Mouse (Mus musculus) stomach, embryonic 14.5 days (tissue): Measurements from ENCODE around the gene Clip2. TPM values are rescaled to one million over a fixed set of nuclear protein-coding genes. Genes with fewer than 3 reads are reported as not detected.
A peak's percentile ranks its signal among the peaks of the same experiment; 100 is the strongest.

Experiments used
- ATAC-seq: fragments of 200-750 bp; cut with Nextera tagmentation; 2 replicates; pipeline ENCODE4 v1.8.0; 2017; ENCODE audit warnings: low read depth, moderate TSS enrichment; ENCODE audit not compliant: insufficient number of reproducible peaks, insufficient read depth, low FRiP score
- H3K27ac ChIP-seq: fragments of 300-500 bp; sonication (generic); 2 replicates; pipeline ENCODE4 v1.5.1; 2014; ENCODE audit warnings: mild to moderate bottlenecking, low read length, moderate library complexity, mixed read lengths
- H3K27me3 ChIP-seq: fragments of 300-500 bp; sonication (generic); 2 replicates; pipeline ENCODE4 v1.6.1; 2014; ENCODE audit warnings: low read length, control low read depth, mixed read lengths; ENCODE audit not compliant: control insufficient read depth, insufficient read depth
- H3K36me3 ChIP-seq: fragments of 300-500 bp; sonication (generic); 2 replicates; pipeline ENCODE4 v1.6.1; 2014; ENCODE audit warnings: mild to moderate bottlenecking, control low read depth, low read length, moderate library complexity, mixed read lengths; ENCODE audit not compliant: control insufficient read depth, insufficient read depth
- H3K4me1 ChIP-seq: fragments of 300-500 bp; sonication (generic); 2 replicates; pipeline ENCODE4 v1.6.1; 2014; ENCODE audit warnings: low read length, control low read depth, mixed read lengths; ENCODE audit not compliant: control insufficient read depth, insufficient read depth
- H3K4me2 ChIP-seq: fragments of 300-500 bp; sonication (generic); replicated peaks from 2 replicates; pipeline ENCODE4 v1.6.1; 2014; ENCODE audit warnings: low read depth, low read length, control low read depth
- H3K4me3 ChIP-seq: fragments of 300-500 bp; sonication (generic); 2 replicates; pipeline ENCODE4 v1.5.1; 2014; ENCODE audit warnings: low read depth, low read length, control low read depth
- H3K9ac ChIP-seq: fragments of 300-500 bp; sonication (generic); replicated peaks from 2 replicates; pipeline ENCODE4 v1.6.1; 2014; ENCODE audit warnings: low read depth, mild to moderate bottlenecking, control low read depth, low read length, moderate library complexity, mixed read lengths
- H3K9me3 ChIP-seq: fragments of 300-500 bp; sonication (generic); 2 replicates; pipeline ENCODE4 v1.6.1; 2016; ENCODE audit warnings: low read depth, low read length, control low read depth; ENCODE audit not compliant: control insufficient read depth
- WGBS: fragments of 180-500 bp; shearing (Covaris S2); extraction: QIAGEN DNeasy Blood & Tissue Kit; methylation state at CpG from one replicate; pipeline ENCODE4 v1.1.7; 2014; 5-methylcytosine and 5-hydroxymethylcytosine counted together
- polyA plus RNA-seq: library from polyadenylated mRNA; unstranded; fragments of >200 nt; fragmentation: Nextera tagmentation; extraction: Ambion mirVana; gene quantifications from 2 replicates; pipeline ENCODE4 v1.2.1, GENCODE M21; 2014

Gene Clip2
- polyA plus RNA-seq = 4.1 and 4.4 TPM in 2 replicates

DNA sequence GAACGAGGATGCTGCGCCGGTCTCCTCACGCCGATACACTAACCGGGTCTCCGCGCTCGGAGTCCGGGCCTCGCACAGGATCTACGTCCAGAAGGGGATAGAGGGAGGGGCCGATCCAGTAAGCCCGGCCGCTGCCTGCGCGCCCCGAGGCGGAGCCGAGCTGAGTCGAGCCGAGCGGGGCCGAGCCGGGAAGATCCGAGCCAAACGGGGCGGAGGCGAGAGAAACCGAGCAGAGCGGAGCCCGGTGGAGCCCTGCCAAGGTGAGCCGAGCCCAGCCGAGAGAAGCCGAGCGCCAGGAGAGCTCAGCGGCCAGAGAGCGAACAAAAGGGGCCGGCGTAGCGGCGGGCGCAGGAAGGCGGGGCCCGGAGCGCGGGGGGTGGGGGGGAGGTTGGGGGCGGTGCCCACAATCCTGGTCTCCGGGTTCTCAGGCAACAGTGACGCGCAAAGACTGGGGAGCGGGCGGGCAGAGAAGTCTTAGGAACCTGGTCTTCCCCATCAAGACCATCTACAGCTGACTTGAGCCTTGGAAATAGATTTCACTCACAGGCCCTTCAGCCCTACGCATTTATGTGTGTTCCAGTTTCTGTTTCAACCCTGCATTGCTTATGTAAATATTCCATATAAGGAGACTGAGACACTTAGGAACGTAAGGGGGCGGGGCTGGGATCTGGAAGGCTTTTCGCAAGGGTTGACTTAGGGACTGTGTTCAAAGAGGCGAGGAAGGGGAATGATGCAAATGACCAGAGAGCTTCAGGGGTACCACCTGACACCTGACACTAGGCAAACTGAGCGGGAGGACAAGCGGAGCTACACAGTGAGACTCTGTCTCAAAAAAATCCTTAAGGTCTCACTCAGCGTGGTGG lies at the start of gene Clip2:
Gene Clip2, minus strand, starts transcription at position 325 of the 863 bp plus-strand sequence.
- peak within 1 kb of the TSS; percentile 60 for H3K4me3 ChIP-seq
- no peaks in the 10 kb centered on the region for H3K27me3 ChIP-seq
- peak within 1 kb of the TSS; percentile 74 for H3K9ac ChIP-seq
- H3K4me2 ChIP-seq = peak within 1 kb of the TSS; percentile 88
- H3K4me1 ChIP-seq = peaks cover 34% of the 10 kb centered on the region
- H3K9me3 ChIP-seq = no peaks in the 10 kb centered on the region
- no peaks in the 10 kb centered on the region for H3K36me3 ChIP-seq
- peak within 1 kb of the TSS; percentile 90 for H3K27ac ChIP-seq
- under 1% methylated on average over 59 of the region's 61 CpGs for WGBS
- ATAC-seq = peak; percentile 93

DNA sequence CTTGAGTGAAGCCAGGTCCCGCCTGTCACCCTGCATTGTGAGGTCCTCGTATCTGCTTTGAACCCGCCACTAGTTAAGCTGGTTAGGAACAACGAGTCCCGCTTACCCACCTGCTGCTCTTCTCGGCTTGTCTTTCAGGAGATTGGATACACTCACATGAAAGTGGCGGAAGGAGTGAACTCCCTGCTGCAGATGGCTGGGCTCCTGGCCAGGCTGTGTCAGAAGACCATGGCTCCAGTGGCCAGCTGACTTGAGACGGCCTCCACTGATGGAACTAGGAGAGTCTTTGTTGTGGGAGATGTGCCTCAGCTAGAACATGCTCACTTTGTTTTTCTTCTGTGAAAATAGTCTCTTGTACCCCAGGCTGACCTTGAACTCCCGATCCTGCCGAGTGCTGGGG lies 45.5 kb upstream of the Clip2 start:
- no peak overlapping the region for H3K9ac ChIP-seq
- H3K4me1 ChIP-seq = no peaks in the 10 kb centered on the region
- no peaks in the 10 kb centered on the region for H3K27me3 ChIP-seq
- 80% methylated on average over 10 of the region's 10 CpGs for WGBS
- ATAC-seq = no peak
- H3K27ac ChIP-seq = no peak overlapping the region
- H3K9me3 ChIP-seq = no peaks in the 10 kb centered on the region
- H3K4me2 ChIP-seq = no peak overlapping the region
- H3K36me3 ChIP-seq = peaks cover 53% of the 10 kb centered on the region
- H3K4me3 ChIP-seq = no peak overlapping the region

DNA sequence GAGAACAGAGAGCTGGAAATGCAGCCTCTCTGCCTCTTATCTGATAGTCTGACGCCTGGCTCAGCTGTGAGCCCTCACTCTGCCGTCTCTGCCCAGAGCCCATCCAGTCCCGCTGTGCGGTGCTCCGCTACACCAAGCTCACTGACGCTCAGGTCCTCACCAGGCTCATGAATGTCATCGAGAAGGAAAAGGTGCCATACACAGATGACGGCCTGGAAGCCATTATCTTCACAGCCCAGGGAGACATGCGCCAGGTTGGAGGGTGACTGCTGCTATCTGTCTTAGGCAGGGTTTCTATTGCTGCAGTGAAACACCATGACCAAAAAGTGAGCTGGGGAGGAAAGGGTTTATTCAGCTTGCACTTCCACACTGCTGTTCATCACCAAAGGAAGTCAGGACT lies 40.9 kb upstream of the Clip2 start:
- ATAC-seq = no peak
- H3K4me2 ChIP-seq = no peak overlapping the region
- H3K9ac ChIP-seq = no peak overlapping the region
- H3K27me3 ChIP-seq = no peaks in the 10 kb centered on the region
- H3K4me3 ChIP-seq = no peak overlapping the region
- peaks cover 67% of the 10 kb centered on the region for H3K36me3 ChIP-seq
- no peaks in the 10 kb centered on the region for H3K9me3 ChIP-seq
- no peak overlapping the region for H3K27ac ChIP-seq
- 84% methylated on average over 9 of the region's 9 CpGs for WGBS
- H3K4me1 ChIP-seq = no peaks in the 10 kb centered on the region

DNA sequence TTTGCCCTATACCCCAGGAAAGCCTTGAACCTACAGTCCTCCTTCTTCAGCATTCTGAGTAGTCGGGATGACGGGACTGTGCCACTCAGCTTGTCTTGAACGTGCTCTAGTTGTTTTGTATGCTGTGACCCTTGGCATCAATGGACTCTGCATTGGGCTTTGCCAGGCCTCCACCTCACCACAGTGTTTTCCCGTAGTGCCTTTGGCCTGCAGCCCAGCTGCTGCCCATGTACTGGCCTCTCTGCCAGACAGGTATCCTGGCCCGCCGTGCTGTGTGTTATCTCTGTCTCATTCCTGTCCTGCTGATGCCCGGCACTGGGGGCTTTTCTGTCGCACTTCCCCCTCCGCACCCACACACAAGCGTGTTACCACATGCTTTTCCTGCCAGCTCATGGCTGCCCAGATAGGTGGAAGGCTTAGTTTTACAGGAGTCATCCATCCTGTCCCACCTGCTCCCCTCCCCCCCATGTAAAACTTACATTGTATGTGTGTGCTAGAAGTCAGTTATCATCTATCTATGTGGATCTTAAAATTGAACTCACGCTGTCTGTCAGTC lies 39.9 kb upstream of the Clip2 start:
- no peaks in the 10 kb centered on the region for H3K4me1 ChIP-seq
- H3K36me3 ChIP-seq = peaks cover 58% of the 10 kb centered on the region
- no peaks in the 10 kb centered on the region for H3K27me3 ChIP-seq
- H3K9me3 ChIP-seq = no peaks in the 10 kb centered on the region
- H3K27ac ChIP-seq = no peak overlapping the region
- no peak for ATAC-seq
- no peak overlapping the region for H3K4me3 ChIP-seq
- no peak overlapping the region for H3K4me2 ChIP-seq
- no peak overlapping the region for H3K9ac ChIP-seq
- 89% methylated on average over 11 of the region's 11 CpGs for WGBS

DNA sequence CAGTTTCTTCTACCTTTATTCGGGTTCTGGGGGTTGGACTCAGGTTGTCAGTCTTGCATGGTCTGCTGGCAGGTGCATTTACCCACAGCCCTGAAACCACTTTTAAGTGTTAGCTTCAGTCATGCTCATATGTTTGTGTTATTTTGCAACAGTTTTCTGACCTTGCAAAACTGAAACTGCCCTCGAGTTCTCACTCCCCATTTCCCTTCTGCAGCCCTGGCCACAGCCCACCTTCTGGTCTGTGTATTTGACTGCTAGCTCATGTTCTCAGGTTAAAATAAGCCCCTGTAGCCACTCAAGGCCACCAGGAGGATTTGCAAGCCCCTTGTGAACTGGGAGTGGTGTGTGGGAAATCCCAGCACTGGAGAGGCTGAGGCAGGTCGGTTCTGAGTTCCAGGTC lies 37.7 kb upstream of the Clip2 start:
- Histone ChIP-seq H3K36me3 (peaks cover 43% of the 10 kb centered on the region), H3K9ac (no peak overlapping the region), H3K4me2 (no peak overlapping the region), H3K4me3 (no peak overlapping the region), H3K4me1 (no peaks in the 10 kb centered on the region), H3K27ac (no peak overlapping the region), H3K27me3 (no peaks in the 10 kb centered on the region), H3K9me3 (no peaks in the 10 kb centered on the region)
- ATAC-seq = no peak
- 82% methylated on average over 3 of the region's 3 CpGs for WGBS

DNA sequence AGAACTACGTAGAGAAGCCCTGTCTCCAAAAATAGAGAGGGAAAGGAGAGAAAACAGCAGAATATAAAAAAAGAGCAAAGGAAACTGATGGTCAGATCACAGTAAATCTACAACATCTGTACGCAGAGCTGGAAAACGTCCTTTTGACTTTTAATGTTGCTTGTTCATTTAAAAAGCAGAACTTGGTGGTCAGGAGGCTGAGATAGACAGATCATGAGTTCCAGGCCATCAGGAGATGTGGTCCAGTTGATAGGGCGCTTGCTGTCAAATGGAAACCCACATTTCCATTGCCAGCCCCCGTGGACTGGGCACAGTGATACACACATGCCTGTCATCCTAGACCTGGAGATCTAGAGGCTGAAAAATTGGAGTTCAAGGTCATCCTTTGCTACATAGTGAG lies 32.6 kb upstream of the Clip2 start:
- H3K4me3 ChIP-seq = no peak overlapping the region
- no peak overlapping the region for H3K27ac ChIP-seq
- no peaks in the 10 kb centered on the region for H3K9me3 ChIP-seq
- H3K27me3 ChIP-seq = no peaks in the 10 kb centered on the region
- peaks cover 7% of the 10 kb centered on the region; the same call in 1 of the 2 replicates for H3K4me1 ChIP-seq
- no peak overlapping the region for H3K4me2 ChIP-seq
- H3K36me3 ChIP-seq = peaks cover 2% of the 10 kb centered on the region
- no peak for ATAC-seq
- H3K9ac ChIP-seq = no peak overlapping the region
- 92% methylated on average over 5 of the region's 5 CpGs for WGBS

DNA sequence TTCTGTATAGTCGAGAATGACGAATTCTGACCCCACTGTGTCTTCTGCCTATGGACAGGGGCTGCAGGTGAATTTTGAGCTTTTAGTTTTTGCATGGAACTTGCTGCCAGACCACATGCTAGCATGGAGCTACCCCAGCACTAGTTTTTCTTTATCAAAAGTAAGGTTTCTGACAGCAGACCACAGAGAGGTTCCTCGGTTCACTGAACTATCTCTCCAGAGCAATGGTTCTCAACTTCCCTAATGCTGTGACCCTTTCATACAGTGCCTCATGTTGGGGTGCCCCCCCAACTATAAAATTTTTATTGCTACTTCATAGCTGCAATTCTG lies 31.6 kb upstream of the Clip2 start:
- 71% methylated on average over 3 of the region's 3 CpGs for WGBS
- no peak overlapping the region for H3K27ac ChIP-seq
- no peaks in the 10 kb centered on the region for H3K9me3 ChIP-seq
- H3K36me3 ChIP-seq = peaks cover 2% of the 10 kb centered on the region
- peak overlapping the region; percentile 87 for H3K4me2 ChIP-seq
- H3K4me3 ChIP-seq = peak overlapping the region; percentile 69; the same call in 1 of the 2 replicates
- no peak for ATAC-seq
- no peaks in the 10 kb centered on the region for H3K27me3 ChIP-seq
- H3K9ac ChIP-seq = no peak overlapping the region
- peaks cover 7% of the 10 kb centered on the region; the same call in 1 of the 2 replicates for H3K4me1 ChIP-seq

DNA sequence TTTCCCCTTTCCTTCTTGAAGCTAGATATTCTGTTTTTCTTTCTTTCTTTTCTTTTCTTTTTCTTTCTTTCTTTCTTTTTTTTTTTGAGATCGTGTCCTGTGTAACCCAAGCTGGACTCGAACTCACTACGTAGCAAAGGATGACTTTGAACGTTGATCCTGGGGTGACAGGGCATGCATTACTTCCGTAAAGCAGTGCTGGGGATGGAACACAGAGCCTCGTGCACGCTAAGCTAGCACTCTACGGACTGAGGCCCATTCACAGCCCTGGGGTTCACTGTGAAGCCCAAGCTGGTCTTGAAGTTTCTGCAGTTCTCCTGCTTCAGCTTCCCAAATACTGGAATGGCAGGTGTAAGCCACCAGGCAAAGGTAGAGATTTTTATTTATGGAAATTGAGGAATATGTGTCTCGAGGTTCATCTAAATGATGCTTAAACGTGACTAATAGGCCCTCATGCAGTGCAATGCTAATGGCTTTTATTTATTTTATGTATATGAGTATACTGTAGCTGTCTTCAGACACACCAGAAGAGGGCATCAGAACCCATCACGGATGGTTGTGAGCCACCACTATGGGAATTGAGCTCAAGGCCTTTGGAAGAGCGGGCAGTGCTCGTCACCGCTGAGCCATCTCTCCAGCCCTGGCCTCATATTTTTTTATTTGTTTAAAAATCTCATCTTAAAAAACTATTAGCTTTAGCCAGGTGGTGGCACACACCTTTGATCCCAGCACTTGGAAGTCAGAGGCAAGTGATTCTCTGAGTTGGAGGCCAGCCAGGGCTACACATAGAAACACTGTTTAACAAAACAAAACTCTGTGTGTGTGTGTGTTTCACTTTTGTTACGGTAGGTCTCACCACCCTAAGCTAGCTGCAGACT lies 31.0 kb upstream of the Clip2 start:
- peak overlapping the region; percentile 87 for H3K4me2 ChIP-seq
- peak overlapping the region; percentile 73 for H3K9ac ChIP-seq
- H3K36me3 ChIP-seq = peaks cover 2% of the 10 kb centered on the region
- no peak overlapping the region for H3K27ac ChIP-seq
- peaks cover 7% of the 10 kb centered on the region; the same call in 1 of the 2 replicates for H3K4me1 ChIP-seq
- peak overlapping the region; percentile 69 for H3K4me3 ChIP-seq
- ATAC-seq = no peak
- 24% methylated on average over 15 of the region's 15 CpGs for WGBS
- no peaks in the 10 kb centered on the region for H3K9me3 ChIP-seq
- no peaks in the 10 kb centered on the region for H3K27me3 ChIP-seq
